Mouse (Mus musculus) stomach, postnatal 0 days (tissue): ENCODE measurements at regions not wholly inside any gene's neighbourhood (a gene's known extent, or its start where the extent isn't known, plus 50 kb on each side); places are given as distances from the start of the nearest gene placed in this dataset.

Experiments used
- ATAC-seq: fragments of 200-750 bp; cut with Nextera tagmentation; 2 replicates; pipeline ENCODE4 v1.8.0; 2017; ENCODE audit not compliant: low FRiP score, low TSS enrichment
- DNase-seq: peaks from one replicate; pipeline ENCODE4 v3.0.0-alpha.2; 2016; ENCODE audit warnings: low spot score
- H3K27ac ChIP-seq: fragments of 300-500 bp; sonication (generic); replicated peaks from 2 replicates; pipeline ENCODE4 v1.5.1; 2014; ENCODE audit warnings: mild to moderate bottlenecking, control low read depth
- H3K27me3 ChIP-seq: fragments of 300-500 bp; sonication (generic); 2 replicates; pipeline ENCODE4 v1.6.1; 2014; ENCODE audit warnings: low read length; ENCODE audit not compliant: control insufficient read depth, insufficient read depth
- H3K36me3 ChIP-seq: fragments of 300-500 bp; sonication (generic); 2 replicates; pipeline ENCODE4 v1.6.1; 2014; ENCODE audit warnings: low read length, mixed read lengths; ENCODE audit not compliant: control insufficient read depth, insufficient read depth
- H3K4me1 ChIP-seq: fragments of 300-500 bp; sonication (generic); replicated peaks from 2 replicates; pipeline ENCODE4 v1.6.1; 2014; ENCODE audit warnings: antibody characterized with exemption; ENCODE audit not compliant: control insufficient read depth, insufficient read depth
- H3K4me2 ChIP-seq: fragments of 300-500 bp; sonication (generic); replicated peaks from 2 replicates; pipeline ENCODE4 v1.6.1; 2014; ENCODE audit warnings: low read depth, mild to moderate bottlenecking, control low read depth, moderate library complexity
- H3K4me3 ChIP-seq: fragments of 300-500 bp; sonication (generic); 2 replicates; pipeline ENCODE4 v1.5.1; 2014; ENCODE audit warnings: low read depth, low read length, control low read depth
- H3K9ac ChIP-seq: fragments of 300-500 bp; sonication (generic); 2 replicates; pipeline ENCODE4 v1.6.1; 2014; ENCODE audit warnings: mild to moderate bottlenecking, low read length, control low read depth, mixed read lengths
- H3K9me3 ChIP-seq: fragments of 300-500 bp; sonication (generic); 2 replicates; pipeline ENCODE4 v1.6.1; 2016; ENCODE audit warnings: low read length; ENCODE audit not compliant: control insufficient read depth
- CTCF ChIP-seq: IDR thresholded peaks from 2 replicates; pipeline ENCODE4 v1.5.1; 2016; ENCODE audit warnings: antibody characterized with exemption, low read depth, mild to moderate bottlenecking, moderate library complexity
- EP300 ChIP-seq: optimal IDR thresholded peaks from 2 replicates; pipeline ENCODE3; 2016; ENCODE audit warnings: antibody characterized with exemption
- WGBS: fragments of 180-500 bp; shearing (Covaris S2); extraction: QIAGEN DNeasy Blood & Tissue Kit; methylation state at CpG from one replicate; pipeline ENCODE4 v1.1.7; 2014; 5-methylcytosine and 5-hydroxymethylcytosine counted together

DNA sequence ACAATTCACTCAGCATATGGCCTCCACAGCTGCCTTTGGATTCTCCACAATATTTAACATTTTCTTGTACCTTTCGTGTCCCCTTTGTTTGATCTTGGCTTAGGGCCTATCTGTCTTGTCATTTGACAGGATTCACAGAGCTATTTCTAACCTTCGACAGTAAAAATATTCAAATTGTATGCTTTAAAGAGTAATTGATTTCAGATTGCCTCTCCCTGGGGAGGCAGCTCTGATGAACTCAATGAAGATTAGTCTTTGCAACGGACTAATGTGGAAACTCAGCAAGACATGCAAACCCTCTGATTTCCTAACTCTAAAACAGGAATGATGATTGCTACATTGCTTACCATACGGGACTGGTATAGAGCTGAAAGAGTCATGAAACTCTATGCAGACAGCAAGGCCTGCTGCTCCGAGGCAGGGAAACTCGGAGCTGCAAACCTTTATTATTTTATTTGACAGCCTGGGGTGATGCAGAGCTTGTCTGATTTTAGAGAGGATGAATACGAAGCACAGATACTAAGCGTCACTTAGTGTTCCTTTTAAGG, 67.2 kb upstream of the Cd28 start:
- no peaks in the 10 kb centered on the region for H3K36me3 ChIP-seq
- no peaks in the 10 kb centered on the region for H3K9me3 ChIP-seq
- no peaks in the 10 kb centered on the region; the same call in 1 of the 2 replicates for H3K4me1 ChIP-seq
- ATAC-seq (no peak), DNase-seq (no peak)
- H3K4me3 ChIP-seq = no peak overlapping the region
- no peak overlapping the region for H3K4me2 ChIP-seq
- WGBS = 65% methylated on average over 8 of the region's 8 CpGs
- no peak overlapping the region for H3K9ac ChIP-seq
- no peaks in the 10 kb centered on the region for H3K27me3 ChIP-seq
- H3K27ac ChIP-seq = no peak overlapping the region
- no peak for TF ChIP-seq CTCF

DNA sequence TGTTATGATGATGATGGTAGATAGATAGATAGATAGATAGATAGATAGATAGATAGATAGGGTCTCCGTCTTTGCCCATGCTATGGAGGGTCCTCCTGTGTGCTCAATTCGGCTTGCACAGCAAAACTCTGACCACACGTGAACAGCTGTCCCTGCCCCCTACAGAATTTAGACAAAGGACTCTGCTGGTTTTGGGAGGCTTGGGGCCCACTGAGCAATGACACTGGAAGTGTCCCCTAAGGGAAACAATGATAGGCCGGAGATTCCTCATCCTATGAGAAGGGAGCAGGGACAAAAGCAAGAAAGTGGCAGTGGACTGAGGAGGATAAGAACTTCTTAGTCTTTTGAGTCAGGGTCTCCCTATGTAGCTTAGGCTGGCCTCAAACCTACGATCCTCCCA, 69.8 kb upstream of the Cd28 start:
- ATAC-seq (no peak), DNase-seq (no peak)
- no peaks in the 10 kb centered on the region for H3K36me3 ChIP-seq
- no peak overlapping the region for H3K27ac ChIP-seq
- H3K9ac ChIP-seq = no peak overlapping the region
- no peak overlapping the region for H3K4me2 ChIP-seq
- H3K4me1 ChIP-seq = no peaks in the 10 kb centered on the region
- TF ChIP-seq EP300 (no peak), CTCF (no peak)
- no peaks in the 10 kb centered on the region for H3K27me3 ChIP-seq
- 91% methylated on average over 5 of the region's 5 CpGs for WGBS
- no peak overlapping the region for H3K4me3 ChIP-seq
- H3K9me3 ChIP-seq = no peaks in the 10 kb centered on the region

DNA sequence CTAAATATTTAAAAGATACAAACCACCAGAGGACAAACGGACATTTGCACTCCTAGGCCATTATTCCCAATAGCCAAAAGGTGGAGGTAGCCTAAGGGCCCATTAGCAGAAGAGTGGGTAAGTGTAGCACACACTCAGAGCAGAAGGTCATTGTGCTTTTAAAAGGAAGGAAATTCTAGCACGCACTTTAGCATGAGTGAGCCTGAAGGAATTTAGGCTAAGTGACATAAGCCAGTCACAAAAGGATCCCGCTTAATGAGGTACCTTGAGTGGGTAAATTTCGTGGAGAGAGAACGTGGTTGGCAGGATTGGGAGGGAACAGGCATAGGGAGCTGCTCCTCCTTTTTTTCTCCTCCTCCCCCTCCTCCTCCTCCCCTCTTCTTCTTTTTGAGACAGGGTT, 70.4 kb upstream of the Cd28 start:
- H3K4me3 ChIP-seq = no peak overlapping the region
- H3K9me3 ChIP-seq = no peaks in the 10 kb centered on the region
- WGBS = 62% methylated on average over 5 of the region's 5 CpGs
- no peak overlapping the region for H3K9ac ChIP-seq
- H3K4me2 ChIP-seq = no peak overlapping the region
- H3K27ac ChIP-seq = no peak overlapping the region
- no peaks in the 10 kb centered on the region for H3K4me1 ChIP-seq
- H3K36me3 ChIP-seq = no peaks in the 10 kb centered on the region
- DNase-seq (no peak), ATAC-seq (no peak)
- TF ChIP-seq CTCF (no peak), EP300 (no peak)
- H3K27me3 ChIP-seq = no peaks in the 10 kb centered on the region

DNA sequence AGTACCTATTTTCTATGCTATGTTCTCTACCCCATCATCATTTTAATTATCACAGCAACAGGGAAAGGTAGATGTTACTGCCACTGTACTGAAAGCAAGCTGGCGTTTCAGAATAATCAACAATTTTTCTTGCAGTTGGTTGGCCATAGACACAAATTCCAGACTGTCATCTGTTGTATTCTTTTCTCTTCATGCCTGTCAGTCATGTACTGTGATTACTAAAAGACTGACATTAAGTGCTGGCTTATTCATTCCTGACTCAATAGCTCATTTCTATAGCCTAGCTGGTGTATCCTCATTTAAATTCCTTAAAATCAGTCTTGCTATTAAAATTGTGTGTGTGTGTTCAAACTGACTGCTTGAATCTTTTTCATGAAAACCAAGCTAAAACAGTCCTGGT, 71.4 kb upstream of the Cd28 start:
- Histone ChIP-seq H3K9me3 (no peaks in the 10 kb centered on the region), H3K36me3 (no peaks in the 10 kb centered on the region), H3K4me2 (no peak overlapping the region), H3K27me3 (no peaks in the 10 kb centered on the region), H3K4me1 (no peaks in the 10 kb centered on the region), H3K4me3 (no peak overlapping the region), H3K9ac (no peak overlapping the region), H3K27ac (no peak overlapping the region)
- 81% methylated on average over 1 of the region's 1 CpGs for WGBS
- ATAC-seq (no peak), DNase-seq (no peak)
- no peak for TF ChIP-seq EP300
- TF ChIP-seq CTCF = no peak

DNA sequence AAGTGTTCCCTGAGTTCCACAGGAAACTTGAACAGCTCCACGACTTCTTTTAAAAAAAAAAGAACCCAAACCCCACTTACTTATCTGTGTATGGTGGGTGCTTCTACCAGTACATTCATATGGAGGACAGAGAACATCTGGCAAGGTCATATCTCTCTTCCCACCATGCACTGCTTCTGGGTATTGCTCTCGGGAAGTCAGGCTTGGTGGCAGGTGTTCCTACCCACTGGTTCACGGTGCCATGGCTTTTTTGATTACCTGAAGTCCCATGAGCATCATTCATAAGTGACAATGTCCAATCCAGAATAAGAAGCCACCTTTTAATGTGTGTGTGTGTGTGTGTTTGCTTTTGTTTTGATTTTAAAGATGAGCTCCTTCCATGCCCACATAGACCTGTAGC, 73.8 kb upstream of the Cd28 start:
- Histone ChIP-seq H3K4me1 (no peaks in the 10 kb centered on the region), H3K4me2 (no peak overlapping the region), H3K27ac (no peak overlapping the region), H3K36me3 (no peaks in the 10 kb centered on the region), H3K27me3 (no peaks in the 10 kb centered on the region), H3K4me3 (no peak overlapping the region), H3K9me3 (no peaks in the 10 kb centered on the region), H3K9ac (no peak overlapping the region)
- no peak for DNase-seq
- TF ChIP-seq EP300 (no peak), CTCF (no peak)
- WGBS = 58% methylated on average over 3 of the region's 3 CpGs
- no peak for ATAC-seq

DNA sequence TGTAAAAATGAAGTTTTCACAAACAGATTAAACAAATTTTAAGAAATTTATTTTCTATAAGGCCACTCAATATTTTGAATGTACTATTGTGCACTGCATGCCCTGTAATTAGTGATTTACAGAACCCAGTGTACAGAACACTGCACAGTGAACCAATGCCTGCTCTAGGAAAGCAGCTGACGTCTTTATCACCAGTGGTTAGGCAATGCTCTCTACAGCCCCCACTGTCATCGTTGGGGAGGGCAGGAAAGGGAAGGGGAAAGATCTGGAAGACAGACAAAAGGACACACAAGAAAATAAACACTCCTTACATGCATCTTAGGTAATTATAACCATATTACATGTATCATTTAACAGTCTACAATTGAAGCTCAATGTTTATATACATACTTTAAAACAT, 74.4 kb upstream of the Cd28 start:
- H3K4me1 ChIP-seq = no peaks in the 10 kb centered on the region
- 36% methylated on average over 2 of the region's 2 CpGs for WGBS
- DNase-seq = no peak

More for the DNA sequence above, 74.4 kb upstream of the Cd28 start:
- Histone ChIP-seq H3K36me3 (no peaks in the 10 kb centered on the region), H3K9me3 (no peaks in the 10 kb centered on the region), H3K9ac (no peak overlapping the region), H3K27me3 (no peaks in the 10 kb centered on the region), H3K27ac (no peak overlapping the region), H3K4me2 (no peak overlapping the region), H3K4me3 (no peak overlapping the region)
- no peak for TF ChIP-seq CTCF
- TF ChIP-seq EP300 = no peak
- no peak for ATAC-seq
